Mouse (Mus musculus): ENCODE data around the gene Gbgt1.

DNA sequence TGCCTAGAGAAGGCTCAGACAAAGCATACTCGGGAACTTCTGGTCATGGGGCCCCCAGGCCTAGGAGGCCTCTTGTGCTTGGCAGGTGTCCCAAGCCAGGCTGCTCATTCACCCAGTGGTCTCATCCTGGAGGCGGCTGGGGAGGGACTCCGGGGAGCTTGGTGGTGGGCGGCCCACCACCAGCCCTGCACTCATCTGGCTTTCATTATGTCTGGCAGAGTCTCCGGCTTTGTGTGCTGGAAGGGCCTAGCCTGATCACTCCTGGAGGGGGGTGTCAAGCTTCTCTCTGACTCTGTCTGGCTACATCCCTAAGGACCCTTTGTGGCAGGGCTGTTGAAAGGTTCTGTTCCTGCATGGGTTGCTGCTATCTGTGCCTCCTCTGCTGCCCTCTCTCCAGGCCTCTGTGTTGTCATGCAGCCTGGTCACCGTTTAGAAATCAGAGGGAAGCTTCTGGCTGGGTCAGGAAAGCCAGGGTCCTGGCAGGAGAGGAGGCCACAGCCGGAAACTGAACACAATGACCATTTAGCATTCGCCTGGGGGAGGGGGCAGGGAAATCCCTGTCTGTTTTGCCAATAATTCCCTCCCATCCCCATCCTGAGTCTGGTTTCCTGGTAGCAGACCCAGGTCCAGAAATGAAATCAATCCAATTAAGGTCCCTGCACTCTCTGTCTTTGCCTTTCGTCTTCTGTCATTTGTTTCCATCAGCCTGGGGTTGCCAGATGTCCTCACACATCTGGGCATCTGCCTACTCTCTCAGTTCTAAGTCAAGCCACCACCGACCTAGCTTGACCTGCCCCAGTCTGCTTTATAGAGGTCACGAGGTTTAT, 38.0 kb downstream of the Gbgt1 start:
- TF ChIP-seq POLR2A (IDR thresholded peaks at IDR 0.05; ENCODE audit: extremely low read depth, insufficient read depth, low read length) (no peak), CTCF (IDR thresholded peaks at IDR 0.05; ENCODE audit: low read depth, low read length) (no peak)

All from liver, adult 2 months (tissue).